Mouse (Mus musculus) cerebellum, adult 11-12 months (tissue): Measurements from ENCODE around the gene Olfr1402.

Experiments used
- DNase-seq: peaks from one replicate; pipeline ENCODE4 v3.0.0; 2022

The Olfr1402 gene

DNA sequence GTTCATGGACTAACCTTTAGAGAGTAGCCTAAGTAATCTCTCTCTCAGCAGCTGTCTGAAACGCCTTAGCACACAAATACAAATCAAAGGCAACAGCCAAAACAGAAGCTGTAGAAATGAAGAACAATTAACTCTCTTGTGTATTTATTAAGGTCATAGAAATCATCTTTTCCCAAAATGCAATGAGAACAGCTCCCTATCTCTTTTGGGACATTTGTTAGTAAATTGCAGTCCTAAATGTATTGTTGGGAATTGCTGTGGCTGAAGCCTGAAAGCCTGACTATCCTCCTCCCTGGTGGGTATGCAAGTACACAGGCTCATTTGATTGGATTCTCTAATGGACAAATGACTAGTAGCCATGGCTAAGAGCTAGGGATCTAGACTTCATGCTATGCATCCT lies at the start of gene Olfr1402:
Olfr1402 (minus strand) TSS at position 101 of the 400 bp plus-strand sequence.
- DNase-seq, result no peak

DNA sequence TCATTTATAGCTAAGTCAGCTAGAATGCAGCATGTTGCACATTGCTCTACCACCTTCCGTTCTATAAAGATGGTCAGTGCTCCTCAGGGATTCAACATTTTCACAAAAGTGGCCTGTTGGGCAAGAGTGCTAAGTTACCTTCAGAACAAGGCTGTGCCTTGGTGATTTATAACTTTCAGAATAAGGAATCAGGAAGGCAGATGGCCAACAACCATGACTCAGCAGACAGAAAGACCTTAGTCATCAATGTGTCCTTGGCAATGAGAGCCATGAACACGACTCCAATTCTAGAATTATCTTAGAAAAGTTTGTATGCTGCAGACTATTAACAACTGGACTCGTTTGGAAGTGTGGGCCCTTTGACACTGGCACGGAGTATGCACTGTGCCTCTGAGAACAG lies 33.5 kb upstream of the Olfr1402 start:
- no peak for DNase-seq

DNA sequence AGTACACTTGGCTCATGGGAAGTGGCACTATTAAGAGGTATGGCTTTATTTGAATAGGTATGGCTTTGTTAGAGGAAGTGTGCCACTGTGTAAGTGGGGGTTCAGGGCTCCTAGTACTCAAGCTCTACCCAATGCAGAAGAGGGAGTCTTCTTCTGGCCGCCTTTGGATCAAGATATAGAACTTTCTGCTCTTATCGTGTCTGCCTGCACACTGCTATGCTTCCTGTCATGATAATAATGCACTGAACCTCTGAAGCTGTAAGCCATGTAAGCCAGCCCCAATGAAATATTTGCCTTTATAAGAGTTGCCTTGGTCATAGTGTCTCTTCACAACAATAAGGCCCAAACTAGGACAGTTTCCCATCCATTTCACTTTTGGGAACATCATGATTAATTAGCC lies 16.8 kb upstream of the Olfr1402 start:
- no peak for DNase-seq

DNA sequence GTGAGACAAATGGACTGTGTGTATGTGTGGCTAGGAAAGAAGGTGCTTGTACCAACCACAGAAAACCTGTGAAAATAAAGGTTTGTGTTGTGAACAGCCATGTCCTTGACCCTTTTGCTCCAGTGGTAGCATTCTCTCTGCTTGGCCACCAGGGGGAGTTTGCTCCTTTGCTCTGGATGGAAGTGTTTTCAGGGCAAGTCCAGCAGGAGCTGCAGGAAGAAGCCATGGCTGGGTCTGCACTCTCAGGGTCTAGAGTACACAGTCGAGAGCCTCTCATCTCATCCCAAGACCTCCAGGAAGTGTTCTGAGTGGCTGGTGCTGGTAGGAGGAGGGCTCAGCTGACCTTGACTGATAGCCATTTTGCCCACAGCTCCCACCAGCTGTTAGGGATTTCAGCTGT lies 27.5 kb downstream of the Olfr1402 start:
- DNase-seq, result no peak

DNA sequence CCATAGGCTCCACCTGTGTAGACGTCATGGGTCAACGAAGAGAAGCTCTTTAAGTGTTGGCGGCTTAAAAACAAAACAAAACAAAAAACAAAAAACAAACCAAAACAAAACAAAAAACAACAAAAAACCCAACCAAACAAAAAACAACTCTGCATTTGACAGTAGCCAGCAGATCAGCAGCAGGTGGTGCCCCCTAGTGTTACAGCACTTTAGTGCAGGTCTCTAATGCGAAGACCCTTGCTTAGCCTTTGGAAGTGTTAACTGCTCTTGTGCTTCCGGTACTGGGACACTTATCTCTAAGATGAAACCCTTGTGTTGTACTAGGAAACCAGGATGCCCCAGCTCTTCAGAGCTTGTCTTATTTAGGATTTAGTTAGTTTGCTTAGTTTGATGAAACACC lies 28.7 kb downstream of the Olfr1402 start:
- DNase-seq, result no peak

DNA sequence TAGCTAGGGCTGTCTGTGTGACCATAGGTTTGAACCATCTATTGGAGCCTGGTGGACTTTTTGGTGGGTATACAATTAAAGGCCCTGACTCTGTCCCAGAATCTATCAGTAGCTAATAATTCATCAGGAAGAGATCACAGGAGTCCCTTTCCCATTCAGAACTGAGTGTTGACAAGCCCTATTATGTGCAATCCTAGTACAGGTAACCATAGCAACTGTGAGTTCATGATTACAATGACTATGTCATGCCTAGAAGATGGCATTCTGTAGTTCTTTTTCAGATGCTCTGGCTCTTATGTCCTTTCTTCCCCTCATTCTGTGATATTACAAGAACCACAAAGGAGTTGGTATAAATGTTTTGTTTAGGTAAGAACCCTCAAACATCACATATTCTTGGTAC lies 51.4 kb downstream of the Olfr1402 start:
- DNase-seq, result no peak

DNA sequence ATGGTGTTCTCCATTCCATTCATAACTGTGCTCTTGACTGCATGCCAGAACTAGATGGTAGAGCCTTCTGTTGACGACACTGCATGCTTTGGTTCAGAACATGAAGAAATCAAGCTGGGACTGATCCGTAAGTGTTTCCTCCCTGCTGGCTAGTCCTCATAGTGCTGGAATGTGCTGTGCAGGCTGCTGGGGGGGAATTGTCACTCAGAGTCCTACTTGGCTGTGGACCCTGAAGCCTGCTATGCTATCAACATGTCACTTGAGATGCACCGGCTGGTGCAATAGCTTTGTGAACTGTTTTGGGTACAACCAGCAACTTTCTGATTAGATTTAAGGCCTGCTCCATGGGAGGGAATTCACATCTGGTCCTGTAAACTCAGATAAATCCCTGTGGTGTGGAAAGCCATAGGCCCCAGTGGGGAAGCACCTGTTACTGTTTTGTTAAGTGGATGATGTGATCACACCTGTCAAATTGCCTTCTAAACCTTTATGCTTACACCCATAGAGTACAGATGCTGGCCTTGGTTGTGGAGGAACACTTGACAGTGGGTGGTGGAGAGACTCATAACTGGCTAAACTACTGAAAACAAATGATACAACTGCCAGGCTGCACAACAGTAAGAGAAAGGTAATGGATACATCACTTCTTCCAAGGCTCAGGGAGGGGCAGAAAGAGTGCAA lies 58.3 kb downstream of the Olfr1402 start:
- peak; percentile 24 for DNase-seq

DNA sequence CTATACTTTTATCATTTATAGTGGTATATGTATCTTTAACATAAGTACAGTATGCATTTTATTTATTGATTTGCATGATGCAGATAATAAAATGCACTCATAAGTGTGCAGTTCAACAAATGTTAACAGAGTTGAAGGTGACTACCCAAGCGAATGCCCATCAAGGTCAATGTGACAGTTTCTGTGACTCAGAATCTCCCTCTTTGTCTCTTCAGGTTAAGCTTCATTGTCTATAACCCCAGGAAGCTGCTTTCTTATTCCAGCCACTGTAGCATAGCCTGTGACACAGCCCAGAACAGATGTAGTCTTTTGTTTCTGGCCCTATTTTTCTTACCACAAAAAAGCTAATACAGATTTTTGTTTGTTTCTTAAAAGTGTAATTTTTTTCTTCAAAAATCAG lies 63.4 kb downstream of the Olfr1402 start:
- DNase-seq, result no peak
